Mouse (Mus musculus) heart, adult 8-10 months (tissue): ENCODE data around the gene Serpinc1. TPM values are rescaled to one million over a fixed set of nuclear protein-coding genes. Genes with fewer than 3 reads are reported as not detected.
"Not testable (repeated sequence)": the region's sequence is repeated elsewhere in the genome, so short reads cannot be mapped to it uniquely, and the experiment has no call there.

ENCODE experiments used
- DNase-seq: peaks from one replicate; pipeline ENCODE4 v3.0.0; 2022; ENCODE audit warnings: low spot score
- total RNA-seq, 4 experiments: library from RNA; stranded (reverse); gene quantifications; 2 replicates each; pipeline ENCODE4 v1.2.4; 2022

Serpinc1 gene
- total RNA-seq = under 1 TPM in 3 of 4 experiments, not detected in 1; 0.17 to 0.44 (median 0.38) TPM

DNA sequence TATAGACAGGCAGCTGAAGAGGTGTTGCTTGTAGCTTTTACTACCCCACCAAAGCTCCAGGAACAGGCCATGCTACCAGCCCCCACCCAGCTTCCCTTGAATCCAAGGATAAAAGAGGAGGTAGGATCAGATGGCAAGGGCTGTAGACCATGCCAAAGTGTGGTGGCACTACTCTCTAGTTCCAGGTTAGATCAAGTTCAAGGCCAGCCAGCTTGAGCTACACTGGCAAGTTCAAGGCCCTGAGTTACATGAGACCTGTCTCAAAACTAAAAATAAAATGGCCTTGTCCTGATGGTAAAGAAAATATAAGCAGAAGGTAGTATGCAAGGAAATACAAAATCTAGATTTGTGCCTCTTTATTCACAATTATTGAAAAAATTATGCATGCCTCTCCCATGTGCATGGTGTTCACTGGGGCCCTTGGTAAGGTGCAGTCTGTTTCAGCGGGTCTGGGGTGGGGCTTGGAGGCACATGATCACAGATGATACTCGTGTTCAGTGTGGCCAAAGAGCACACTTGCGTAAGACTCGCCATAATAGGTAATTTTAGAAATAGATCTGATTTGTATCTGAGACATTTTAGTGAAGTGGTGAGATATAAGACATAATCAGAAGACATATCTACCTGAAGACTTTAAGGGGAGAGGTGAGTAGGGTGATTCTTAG, at the start of gene Serpinc1:
Serpinc1 (plus strand) TSS at position 515 of the 665 bp plus-strand sequence.
- DNase-seq = no peak

DNA sequence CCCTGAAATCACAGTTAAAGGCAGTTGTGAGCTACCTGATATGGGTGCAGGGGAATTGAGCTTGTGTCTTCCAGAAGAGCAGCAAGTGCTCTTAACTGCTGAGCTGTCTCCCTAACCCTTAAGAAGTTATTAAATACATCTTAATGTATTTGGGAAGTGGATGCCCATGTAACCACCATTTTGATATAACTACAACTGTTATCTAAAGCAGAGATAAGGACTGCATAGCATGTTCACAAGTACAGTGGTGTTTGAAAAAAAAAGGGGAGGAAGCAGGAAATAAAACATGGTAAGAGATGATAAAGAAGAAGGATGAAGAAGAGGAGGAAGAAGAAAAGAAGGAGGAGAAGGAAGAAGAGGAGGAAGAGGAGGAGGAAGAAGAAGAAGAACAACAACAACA, 47.1 kb upstream of the Serpinc1 start:
- DNase-seq = no peak

DNA sequence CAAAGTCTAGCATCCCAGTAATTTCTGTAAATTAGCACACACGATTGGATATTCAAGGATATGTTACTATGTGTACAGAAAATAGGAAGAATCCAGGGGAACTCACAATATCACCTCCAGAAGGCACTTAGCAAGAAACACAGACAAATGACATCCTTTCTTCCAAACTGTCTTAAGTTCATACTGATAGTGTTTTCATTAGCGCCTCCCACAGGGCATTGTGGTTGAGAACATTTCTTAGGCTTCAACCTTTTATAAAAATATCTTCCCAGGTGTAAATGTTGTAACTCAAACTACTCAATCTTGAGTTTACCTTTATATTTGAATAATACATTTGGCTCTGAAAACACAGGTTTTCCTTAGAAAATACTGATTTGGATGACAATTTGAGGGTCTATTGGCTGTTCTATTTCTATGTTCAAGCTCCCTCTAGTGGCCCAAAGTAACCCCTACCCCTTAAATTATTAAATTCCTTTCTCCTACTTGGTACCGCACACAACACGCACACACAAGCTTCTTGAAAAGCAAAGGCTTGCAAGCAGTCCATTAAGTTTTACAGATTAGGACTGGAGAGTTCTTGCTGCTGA, 44.4 kb upstream of the Serpinc1 start:
- peak; percentile 34 for DNase-seq

GRCm38 (mm10) chr1:160935551-160935950, 42.8 kb upstream of the Serpinc1 start:
- no peak for DNase-seq

DNA sequence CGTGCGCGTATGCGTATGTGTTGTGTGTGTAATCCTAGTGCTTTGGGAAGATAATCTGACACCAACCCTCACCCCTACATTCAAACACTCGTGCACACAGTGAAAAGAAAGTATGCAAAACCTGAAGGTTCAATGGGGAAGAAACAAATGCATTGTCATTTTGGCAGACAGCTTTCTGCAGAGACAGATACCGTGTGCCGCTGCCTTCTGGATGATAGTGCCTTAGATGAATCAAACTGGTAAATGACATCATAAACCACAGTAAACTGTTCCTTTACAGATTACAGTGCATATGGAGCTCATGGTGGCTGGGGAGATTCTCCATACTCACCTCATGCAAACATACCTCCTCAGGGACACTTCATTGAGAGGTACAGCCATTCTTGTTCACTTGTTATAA, 15.2 kb upstream of the Serpinc1 start:
- DNase-seq = no peak

DNA sequence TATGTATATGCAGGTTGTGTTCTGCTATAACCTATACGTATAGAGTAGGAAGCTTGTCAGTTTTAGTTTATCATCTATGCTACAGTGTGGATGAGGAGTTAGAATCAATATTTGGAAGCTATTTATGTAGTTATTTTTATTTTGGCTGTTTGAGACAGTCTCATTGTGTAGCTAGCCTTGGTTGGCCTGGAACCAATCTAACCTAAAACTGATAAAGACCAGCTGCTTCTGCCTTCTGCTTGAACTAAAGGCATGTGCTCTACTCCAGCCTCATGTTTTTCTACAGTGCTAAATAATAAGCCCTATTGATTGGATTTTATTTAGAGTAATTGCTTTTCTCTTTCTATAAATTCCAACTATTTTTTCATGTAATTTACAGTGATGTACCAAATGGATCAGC, 11.1 kb upstream of the Serpinc1 start:
- DNase-seq = no peak

DNA sequence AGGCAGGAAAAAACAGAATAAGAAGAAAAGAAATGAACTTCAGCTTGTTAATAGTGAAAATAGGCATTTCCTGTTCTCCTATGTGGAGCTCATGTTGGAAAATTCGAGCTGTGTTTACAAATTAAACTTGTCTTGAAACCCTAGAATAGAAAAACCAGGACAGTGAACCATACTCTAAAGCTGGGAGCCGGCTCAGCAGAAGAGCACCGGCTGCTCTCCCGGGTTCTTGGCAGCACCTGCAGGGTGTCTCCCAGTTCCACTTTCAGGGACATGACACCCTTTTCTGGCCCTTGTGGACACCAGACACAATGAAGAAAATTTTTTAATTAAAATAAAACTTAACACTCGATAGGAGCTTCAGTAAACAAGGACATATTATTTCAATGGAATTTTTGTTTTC, 9.7 kb upstream of the Serpinc1 start:
- DNase-seq = no peak

DNA sequence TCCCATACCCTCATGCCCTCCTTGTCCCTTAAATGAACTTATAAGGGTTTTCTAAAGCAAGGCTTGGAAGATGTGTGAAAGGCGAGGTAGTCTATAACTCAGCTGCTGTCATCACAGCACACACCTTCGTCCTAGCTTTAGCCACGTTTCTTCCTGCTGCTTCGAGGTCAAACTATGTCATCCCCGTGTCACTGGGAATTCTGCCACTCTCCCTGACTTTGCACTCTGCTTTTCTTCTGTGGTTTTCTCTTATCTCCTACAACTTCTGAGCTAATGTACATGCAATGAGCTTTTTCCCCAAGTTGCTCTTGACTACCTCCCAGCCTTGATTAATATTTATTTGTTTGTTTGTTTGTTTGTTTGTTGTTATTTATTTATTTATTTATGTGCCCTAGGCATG, 1.6 kb downstream of the Serpinc1 start:
- no peak for DNase-seq

DNA sequence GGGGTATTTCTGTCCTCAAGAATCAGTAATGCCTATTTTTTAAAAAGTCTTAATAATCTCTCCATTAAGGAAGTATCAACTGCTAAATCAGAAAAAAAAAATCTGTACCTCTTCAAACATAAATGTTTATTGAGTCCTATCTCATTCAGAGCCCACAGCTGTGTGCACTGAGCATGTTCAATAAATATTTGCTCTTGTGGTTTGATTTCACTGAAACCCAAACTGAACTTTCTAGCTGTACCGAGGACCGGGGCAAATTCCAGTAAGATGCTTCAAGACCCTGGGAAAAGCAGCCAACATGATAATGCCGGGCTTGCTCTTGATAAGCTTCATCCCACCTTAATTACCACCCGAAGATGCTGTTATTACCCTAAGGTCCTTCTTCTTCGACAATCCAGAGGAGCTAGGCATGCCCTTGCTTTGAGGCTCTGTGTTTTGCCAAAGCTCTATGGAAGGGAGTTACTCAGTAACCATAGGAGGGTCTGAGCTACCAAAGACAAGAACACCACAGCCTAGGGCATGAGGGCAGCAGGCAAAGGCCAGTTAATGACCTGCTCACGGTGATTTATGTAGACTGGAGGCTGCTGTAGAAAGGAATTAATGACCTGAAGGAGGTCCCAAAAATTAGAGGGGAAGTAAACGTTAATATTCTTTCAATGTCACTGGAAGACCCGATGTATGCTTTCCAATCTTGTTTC, 2.3 kb downstream of the Serpinc1 start:
- DNase-seq = no peak

GRCm38 (mm10) chr1:160981337-160981736, 3.0 kb downstream of the Serpinc1 start:
- DNase-seq = no peak

- no peak for DNase-seq
Observed at GRCm38 (mm10) chr1:160982887-160983286, 4.5 kb downstream of the Serpinc1 start.

DNA sequence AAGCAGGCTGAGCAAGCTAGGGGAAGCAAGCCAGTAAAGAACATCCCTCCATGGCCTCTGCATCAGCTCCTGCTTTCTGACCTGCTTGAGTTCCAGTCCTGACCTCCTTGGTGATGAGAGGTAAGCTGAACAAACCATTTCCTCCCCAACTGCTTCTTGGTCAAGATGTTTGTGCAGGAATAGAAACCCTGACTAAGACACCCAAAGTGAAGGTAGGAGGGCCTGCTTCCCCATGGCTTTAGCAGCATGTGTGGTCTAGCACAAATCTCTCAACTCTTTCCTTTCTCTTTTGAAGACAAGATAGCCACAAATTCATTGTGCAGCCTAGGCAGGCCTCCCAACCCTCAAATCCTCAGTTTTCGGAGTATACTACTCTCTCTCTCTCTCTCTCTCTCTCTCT, 6.3 kb downstream of the Serpinc1 start:
- DNase-seq = not testable (repeated sequence)

DNA sequence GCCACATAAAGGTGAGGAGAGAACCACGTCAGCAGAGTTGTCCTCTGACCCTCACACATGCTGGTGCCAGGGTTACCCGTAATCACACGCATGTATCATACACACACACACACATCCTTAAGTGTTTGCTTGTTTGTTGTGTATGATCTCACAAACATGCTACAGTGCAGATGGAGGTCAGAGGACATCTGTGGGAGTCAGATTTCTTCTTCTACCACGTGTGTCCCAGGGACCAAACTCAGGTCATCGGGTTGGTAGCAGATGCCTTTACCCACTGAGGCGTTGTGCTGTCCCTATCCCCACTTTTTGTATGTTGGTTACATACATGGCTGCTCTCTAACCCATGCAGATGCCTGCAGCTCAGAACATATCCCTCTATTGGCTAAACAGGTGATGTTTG, 7.1 kb downstream of the Serpinc1 start:
- no peak for DNase-seq

GRCm38 (mm10) chr1:160986881-160987635, 8.7 kb downstream of the Serpinc1 start:
- DNase-seq = no peak

DNA sequence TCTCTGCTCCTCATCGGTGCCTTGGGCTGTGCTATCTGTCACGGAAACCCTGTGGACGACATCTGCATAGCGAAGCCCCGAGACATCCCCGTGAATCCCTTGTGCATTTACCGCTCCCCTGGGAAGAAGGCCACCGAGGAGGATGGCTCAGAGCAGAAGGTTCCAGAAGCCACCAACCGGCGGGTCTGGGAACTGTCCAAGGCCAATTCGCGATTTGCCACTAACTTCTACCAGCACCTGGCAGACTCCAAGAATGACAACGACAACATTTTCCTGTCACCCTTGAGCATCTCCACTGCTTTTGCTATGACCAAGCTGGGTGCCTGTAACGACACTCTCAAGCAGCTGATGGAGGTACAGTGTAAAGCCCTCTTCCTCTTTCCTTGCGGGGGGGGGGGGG, 11.0 kb downstream of the Serpinc1 start:
- no peak for DNase-seq

GRCm38 (mm10) chr1:160993851-160994250, 15.5 kb downstream of the Serpinc1 start:
- DNase-seq = no peak

- no peak for DNase-seq
Observed at GRCm38 (mm10) chr1:161004942-161005341, 26.6 kb downstream of the Serpinc1 start.

GRCm38 (mm10) chr1:161005526-161005925, 27.1 kb downstream of the Serpinc1 start:
- DNase-seq = no peak

DNA sequence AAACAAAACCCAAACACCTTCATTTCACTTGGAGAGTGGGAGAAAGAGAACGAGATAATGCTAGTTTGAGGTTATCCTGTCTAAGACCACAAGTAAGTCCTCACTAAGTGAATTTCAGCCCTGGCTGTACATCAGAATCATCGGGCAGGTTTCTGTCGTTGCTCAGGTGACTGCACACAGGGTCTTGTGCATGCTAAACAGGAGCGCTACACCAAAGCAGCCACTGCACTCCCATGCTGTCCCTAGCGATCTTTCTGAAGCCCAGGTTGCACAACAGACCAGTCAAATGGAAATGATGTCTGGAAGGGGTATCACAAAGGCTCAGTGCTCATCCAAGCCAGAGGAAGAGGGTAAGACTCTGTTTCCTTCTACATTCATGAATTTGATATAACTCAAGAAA, 28.1 kb downstream of the Serpinc1 start:
- DNase-seq = no peak

DNA sequence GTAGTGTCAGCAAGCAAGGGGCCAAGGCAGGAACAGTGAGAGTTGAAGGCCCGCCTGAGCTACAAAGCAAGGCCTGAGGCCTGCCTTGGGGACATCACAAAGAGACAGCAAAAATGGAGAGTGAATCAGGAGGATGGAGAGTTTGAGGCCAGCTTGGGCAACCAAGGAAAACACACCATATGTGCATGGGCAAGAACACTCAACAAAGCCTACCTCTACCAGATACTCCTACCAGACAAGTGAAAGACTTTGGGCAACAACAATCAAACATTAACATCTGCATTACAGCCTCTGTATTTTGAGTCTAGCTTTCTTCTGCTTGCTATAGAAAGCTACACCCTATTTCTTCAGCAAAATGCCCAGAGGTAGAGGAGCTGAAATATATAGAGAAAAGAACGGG, 29.7 kb downstream of the Serpinc1 start:
- no peak for DNase-seq

DNA sequence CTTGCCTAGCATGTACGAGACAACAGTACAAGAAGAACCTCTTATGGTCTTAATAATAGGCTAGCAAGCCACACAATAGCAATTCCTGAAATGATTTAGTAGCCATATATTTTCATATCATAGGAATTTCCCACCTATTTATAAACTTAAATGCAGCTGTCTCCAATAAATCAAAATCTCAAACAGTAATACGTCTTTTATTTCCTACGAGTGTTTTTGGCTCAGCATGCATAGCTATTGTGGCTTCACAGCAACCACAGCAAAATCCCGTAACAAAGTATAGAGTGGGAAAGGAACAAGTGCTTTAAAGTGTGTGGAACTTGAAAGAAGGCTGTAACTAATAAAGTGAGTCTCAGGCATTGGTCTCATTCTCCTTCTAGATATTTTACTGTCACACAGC, 32.1 kb downstream of the Serpinc1 start:
- no peak for DNase-seq

GRCm38 (mm10) chr1:161016378-161016777, 38.0 kb downstream of the Serpinc1 start:
- no peak for DNase-seq
